Mouse (Mus musculus) thymus, postnatal 4 days (tissue): ENCODE results near the gene Antxrl.

ENCODE experiments used
- DNase-seq: peaks from one replicate; pipeline ENCODE4 v3.0.0; 2021

Antxrl gene

DNA sequence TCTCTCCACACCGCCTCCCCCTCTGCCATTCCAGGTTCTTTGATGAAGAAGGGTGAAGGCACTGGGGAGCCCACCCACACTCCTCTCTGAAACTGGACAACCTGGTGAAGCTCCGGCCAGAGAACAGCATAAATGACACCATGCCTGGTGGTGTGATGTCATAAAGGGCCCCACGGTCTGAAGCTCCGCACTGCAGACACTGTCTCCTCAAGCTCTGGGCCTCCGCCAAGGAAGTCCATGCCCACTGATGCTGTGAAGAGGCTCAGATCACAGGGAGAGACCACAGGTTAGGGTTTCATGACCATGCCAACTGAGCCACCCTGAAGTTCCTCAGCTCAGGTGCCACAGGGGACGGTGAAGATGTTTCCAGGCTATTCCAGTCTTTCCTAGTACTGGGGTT lies at the start of gene Antxrl:
Gene Antxrl, plus strand, starts transcription at position 192 of the 400 bp plus-strand sequence.
- no peak for DNase-seq

DNA sequence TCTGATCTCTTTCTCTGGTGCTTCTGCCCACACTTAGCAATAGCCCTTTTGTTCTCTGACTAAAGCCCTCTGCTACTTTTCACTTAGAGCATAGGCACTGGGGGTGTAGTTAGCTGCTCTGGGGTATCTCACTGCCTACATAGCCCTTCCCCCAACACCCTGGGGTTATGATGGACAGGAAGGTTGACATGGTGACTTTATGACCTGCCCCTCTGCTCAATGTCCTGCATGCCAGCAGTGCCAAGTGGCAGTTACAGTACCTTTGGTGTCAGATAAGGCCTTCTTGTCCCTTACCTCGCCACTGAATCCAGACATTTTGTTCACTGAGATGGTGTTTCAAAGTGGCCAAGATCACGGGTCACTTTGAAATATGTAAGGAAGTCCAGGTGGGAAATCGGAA lies 37.4 kb upstream of the Antxrl start, which contains the start of gene Gm30083:
Gene Gm30083, minus strand, starts transcription at position 120 of the 400 bp plus-strand sequence.
- DNase-seq: no peak

GRCm38 (mm10) chr14:34016381-34016780 lies 36.1 kb upstream of the Antxrl start, which contains the start of gene Gm5460:
Gene Gm5460, plus strand, starts transcription at chr14:34016758.
- no peak for DNase-seq

DNA sequence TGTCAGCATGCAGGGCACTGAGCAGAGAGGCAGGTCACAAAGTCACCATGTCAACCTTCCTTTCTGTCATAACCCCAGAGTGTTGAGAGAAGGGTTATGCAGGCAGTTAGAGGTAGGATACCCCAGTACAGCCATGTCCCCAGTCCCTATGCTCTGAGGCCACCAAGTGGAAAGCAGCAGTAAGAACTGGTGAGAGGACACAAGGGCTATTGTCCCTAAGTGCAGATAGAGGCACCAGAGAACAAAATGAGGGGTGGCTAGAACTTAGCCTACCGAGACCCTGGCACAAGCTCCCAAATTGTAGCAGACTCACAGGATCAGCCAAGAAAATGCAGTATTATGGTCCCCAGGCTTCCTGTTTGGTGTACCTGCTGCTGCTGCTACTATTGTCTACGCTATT lies 35.6 kb upstream of the Antxrl start:
- no peak for DNase-seq

- DNase-seq: no peak
Observed at GRCm38 (mm10) chr14:34026710-34027109, 25.8 kb upstream of the Antxrl start.

GRCm38 (mm10) chr14:34033841-34034610 lies 18.5 kb upstream of the Antxrl start:
- DNase-seq: no peak

GRCm38 (mm10) chr14:34041241-34041640 lies 11.3 kb upstream of the Antxrl start:
- no peak for DNase-seq

DNA sequence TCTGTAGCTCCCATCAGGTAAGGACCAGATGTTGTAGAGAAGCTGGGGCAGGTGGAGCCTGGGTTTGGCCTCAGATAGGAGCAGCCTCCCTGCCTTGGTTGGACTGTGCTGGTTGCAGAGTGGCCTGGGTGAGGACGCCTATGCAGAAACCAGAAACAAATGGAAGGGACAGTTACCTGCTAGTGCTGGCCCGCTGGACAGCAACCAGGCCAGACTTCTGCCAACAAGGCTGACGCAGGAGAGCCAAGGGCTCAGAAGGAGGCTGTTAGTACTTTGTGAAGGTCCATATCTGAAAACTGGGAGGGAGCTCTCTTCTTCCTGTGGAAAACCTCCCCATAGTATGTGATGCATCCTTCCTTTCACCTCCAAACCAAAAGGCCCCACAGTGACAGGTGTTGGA lies 9.2 kb upstream of the Antxrl start:
- DNase-seq: no peak

- DNase-seq: no peak
Observed at GRCm38 (mm10) chr14:34050101-34050779, 2.3 kb upstream of the Antxrl start.

- DNase-seq: no peak
Observed at GRCm38 (mm10) chr14:34071665-34072064, 19.2 kb downstream of the Antxrl start.

DNA sequence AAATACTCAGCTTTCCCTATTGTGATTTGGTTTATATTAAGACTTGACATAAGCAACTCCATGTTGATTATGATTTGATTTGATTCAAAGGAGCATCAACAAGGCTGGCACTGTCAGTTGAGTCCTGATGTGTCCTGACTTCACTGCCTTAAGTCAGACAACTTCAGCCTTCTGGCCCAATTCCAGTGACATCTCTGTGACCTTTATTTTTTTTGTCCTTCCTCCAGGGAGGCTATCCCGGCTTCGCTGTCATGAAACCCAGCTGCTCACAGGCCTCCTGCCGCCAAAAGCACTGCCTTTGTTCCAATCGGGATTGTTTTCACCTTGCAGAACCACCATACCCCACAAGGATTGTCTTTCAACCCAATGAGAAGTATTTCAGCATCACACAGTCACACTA lies 22.8 kb downstream of the Antxrl start:
- DNase-seq: no peak

DNA sequence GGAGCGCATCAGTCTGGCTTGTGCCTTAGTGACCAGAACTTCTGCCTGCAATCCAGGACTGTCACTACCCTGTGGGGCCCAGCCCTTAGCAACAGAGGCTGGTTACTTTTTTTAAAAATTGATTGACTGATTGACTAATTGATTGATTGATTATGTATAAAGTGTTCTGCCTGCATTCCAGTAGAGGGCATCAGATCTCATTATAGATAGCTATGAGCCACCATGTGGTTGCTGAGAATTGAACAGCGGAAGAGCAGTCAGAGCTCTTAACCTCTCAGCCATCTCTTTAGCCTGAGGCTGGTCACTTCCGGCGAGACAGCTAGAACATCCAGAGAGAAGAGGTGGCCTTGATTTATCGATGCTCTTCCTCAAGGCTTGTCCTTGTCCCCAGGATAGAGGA lies 24.7 kb downstream of the Antxrl start:
- no peak for DNase-seq

DNA sequence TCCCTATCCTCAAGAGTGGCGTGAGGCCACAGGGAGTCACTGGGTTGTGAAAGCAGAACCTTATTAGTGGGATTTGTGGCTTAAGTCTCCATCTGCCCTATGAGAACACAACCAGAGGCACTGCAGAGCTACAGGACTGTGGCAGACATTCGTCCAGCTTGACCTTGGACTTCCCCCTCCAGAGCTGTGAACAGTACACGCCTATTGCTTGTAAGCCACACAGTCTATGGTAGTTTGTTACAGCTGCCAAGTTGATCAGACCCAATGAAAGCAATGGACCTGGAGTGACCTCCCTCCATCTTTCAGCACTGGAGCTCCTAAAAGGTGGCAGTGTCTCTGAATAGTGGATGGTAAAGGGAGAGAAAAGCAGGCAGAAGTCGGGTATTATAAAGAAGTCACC lies 25.8 kb downstream of the Antxrl start:
- no peak for DNase-seq

- DNase-seq: peak; percentile 74
Observed at GRCm38 (mm10) chr14:34080321-34080997, 28.0 kb downstream of the Antxrl start.

- DNase-seq: no peak
Observed at GRCm38 (mm10) chr14:34085731-34086130, 33.2 kb downstream of the Antxrl start, which contains the start of gene Anxa8. Gene Anxa8, plus strand, starts transcription at chr14:34085981.

DNA sequence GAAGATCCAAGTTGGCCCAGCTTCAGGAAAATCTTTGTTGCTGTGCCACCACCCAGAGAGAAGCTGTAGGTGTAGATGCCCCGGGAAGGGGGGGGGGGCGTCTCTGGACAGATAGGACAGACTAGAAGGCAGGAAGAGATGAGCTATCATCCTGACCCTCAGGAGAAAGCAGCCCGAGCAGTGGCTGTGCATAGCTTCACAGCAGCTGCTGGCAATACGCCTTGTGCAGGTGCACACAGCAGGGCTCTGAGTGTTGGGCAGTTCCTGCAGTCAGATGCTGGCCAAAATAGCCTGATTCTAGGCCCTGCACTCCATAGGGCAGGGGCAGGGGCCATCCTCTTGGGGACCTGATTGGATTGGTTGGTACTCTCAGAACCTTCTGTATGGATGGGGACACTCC lies 34.3 kb downstream of the Antxrl start:
- DNase-seq: no peak

- no peak for DNase-seq
Observed at GRCm38 (mm10) chr14:34087856-34088398, 35.4 kb downstream of the Antxrl start.

DNA sequence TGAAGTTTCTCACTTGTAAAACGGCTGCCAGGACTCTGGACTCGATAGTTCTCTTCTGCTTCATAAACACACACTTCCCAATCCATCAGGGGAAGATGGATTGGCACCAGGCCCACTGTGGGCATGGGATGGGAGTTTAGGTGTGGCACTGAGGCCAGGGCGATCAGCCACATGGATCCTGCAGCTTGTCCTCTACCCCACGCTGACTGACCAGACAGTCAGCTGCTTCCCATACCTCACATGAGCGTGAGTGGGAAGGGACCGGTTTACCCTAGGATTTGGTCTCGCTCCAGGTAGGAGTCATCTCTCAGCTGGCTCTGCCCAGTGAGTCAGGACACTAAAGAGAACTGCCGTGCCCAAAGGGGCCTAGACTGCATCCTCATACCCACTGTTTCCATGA lies 37.3 kb downstream of the Antxrl start:
- no peak for DNase-seq

GRCm38 (mm10) chr14:34091475-34091874 lies 39.0 kb downstream of the Antxrl start:
- no peak for DNase-seq

DNA sequence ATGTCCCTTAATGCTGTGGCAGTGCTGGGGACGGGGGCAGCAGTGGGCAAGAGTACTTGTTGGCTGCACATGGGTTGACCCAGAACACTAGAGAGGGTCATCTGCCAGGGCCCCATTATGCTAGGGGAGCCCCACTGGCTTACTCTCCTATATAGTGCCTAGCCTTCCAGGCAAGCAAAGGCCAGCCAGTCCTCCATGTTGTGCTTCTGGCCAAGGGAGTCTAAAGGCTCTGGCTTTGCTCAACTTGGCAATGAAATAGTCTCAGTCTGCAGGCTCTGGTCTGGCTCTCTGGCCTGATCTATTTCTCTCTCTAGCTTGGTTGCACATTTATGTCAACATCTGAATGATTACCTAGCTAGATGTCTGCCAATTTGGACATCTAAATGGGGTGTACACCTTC lies 40.3 kb downstream of the Antxrl start:
- no peak for DNase-seq

DNA sequence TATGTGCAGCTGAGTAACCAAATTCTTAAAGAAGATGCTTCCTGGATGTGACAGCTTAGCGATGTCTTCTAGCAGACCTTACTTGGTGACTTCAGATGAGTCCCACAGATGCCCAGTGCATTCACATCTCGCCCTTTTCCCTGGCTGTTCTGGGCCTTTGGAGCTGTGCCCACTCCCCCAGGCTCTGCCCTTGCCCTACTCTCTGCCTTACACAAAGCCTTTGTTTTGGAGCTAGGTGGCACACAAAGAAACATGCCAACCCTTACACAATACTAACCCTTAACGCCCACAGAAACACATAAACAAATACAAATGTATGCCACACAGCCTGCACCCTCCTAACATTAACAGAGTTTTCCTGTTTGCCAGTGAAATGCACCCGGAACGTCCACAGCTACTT lies 43.7 kb downstream of the Antxrl start:
- DNase-seq: no peak

- DNase-seq: no peak
Observed at GRCm38 (mm10) chr14:34102601-34103000, 50.1 kb downstream of the Antxrl start, which contains the start of gene A630023A22Rik. Gene A630023A22Rik, minus strand, starts transcription at chr14:34102754.

DNA sequence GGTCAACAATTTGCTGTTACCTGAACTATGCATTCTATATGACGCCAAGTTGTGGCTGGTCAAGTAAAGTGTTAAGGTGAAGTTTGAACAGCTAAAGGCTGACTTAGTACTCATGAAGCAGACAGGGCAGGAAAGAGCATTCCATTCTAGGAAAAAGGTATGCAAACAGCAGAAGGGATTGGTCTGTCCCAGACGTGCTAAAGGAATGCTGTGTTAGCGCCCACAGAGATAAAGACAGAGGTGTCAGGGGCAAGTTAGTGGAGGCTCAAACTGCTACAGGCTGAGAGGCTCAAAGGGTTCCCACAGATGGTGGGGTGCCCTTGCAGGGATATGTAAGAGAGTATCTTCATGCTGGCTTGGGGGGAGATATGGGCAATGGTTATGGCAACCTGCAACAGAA lies 51.3 kb downstream of the Antxrl start:
- no peak for DNase-seq
